In the genomic region with DNA sequence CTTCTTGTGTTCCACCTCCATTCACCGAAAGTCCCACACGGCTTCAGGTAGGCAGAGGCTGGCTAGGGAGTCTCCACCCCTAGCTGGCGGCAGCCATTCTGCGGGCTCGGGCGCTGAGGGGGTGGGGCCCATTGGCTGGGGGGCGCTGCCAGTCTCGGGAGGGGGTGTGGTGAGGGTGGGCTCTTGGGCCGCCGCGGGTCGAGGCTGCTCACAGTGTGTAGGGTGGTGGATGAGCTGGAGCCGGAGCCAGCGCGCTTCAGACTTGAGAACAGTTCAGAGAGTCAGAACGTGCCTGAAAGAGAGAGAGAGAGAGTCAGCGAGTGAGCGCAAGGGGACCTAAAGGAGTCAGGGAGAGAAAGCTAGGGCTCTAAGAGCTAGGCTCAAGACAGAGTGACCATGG, we compare ENCODE assay signal across 8 mouse cellular contexts. TPM values are rescaled to one million over a fixed set of nuclear protein-coding genes. Genes with fewer than 3 reads are reported as not detected.
A peak's percentile ranks its signal among the peaks of the same experiment; 100 is the strongest.
DNase-seq lines count a peak whose midpoint lies in the region; ATAC-seq and TF ChIP-seq lines count a peak whose summit lies in the region.

No protein-coding gene starts in this region.

- intact Hi-C loops in left cerebral cortex, postnatal 14 days (cut with DNase I), result no loop called here

- peak; percentile 65 for DNase-seq in ES-E14 (ENCODE audit: low read depth, low spot score)
- peak; percentile 60 for DNase-seq in adrenal gland, postnatal 25 days
- DNase-seq in hindbrain, embryonic 14.5 days (ENCODE audit: low spot score), result peak; percentile 48
- DNase-seq in left cerebral cortex, postnatal 14 days (ENCODE audit: low spot score in 2 of 2), result peak; percentile 10 to 28
- DNase-seq in right cerebral cortex, adult 2 months (ENCODE audit: low spot score in 2 of 2), result peak; percentile 3 to 20
- peak; percentile 20 to 54 for DNase-seq in urinary bladder, postnatal 36 days (ENCODE audit: low spot score in 2 of 2)

- no peaks in the 10 kb centered on the region for H3K36me3 ChIP-seq in ES-E14 (ENCODE audit: control insufficient read depth, insufficient read depth, low read length, poor library complexity, severe bottlenecking)
- no peaks in the 10 kb centered on the region for H3K36me3 ChIP-seq in forebrain, embryonic 13.5 days (ENCODE audit: poor library complexity, severe bottlenecking)
- no peaks in the 10 kb centered on the region for H3K36me3 ChIP-seq in hindbrain, embryonic 14.5 days (replicated peaks; ENCODE audit: control insufficient read depth, insufficient read depth)

- H3K27ac ChIP-seq in ES-E14 (ENCODE audit: insufficient read depth, low read depth, low read length, poor library complexity, severe bottlenecking), result no peak overlapping the region
- H3K27ac ChIP-seq in forebrain, embryonic 13.5 days, result no peak overlapping the region
- H3K27ac ChIP-seq in hindbrain, embryonic 14.5 days, result peak overlapping the region; percentile 26; the same call in 1 of the 2 replicates

- no peaks in the 10 kb centered on the region for H3K9me3 ChIP-seq in ES-E14 (ENCODE audit: control insufficient read depth, insufficient read depth, low read depth, low read length)
- no peaks in the 10 kb centered on the region for H3K9me3 ChIP-seq in forebrain, embryonic 13.5 days (replicated peaks)
- no peaks in the 10 kb centered on the region for H3K9me3 ChIP-seq in hindbrain, embryonic 14.5 days (ENCODE audit: control insufficient read depth, low read length)

- peak; percentile 99 for ATAC-seq in forebrain, embryonic 13.5 days
- peak; percentile 99 for ATAC-seq in hindbrain, embryonic 14.5 days (ENCODE audit: low FRiP score)
- ATAC-seq in megakaryocyte, adult 5-6 weeks (ENCODE audit: poor library complexity, severe bottlenecking), result peak; percentile 80

- peak overlapping the region; percentile 60; the same call in 1 of the 2 replicates for H3K9ac ChIP-seq in ES-E14 (ENCODE audit: insufficient read depth, low read depth, low read length, poor library complexity, severe bottlenecking)
- peak overlapping the region; percentile 60 for H3K9ac ChIP-seq in forebrain, embryonic 13.5 days
- H3K9ac ChIP-seq in hindbrain, embryonic 14.5 days, result peak overlapping the region; percentile 56

- no peaks in the 10 kb centered on the region for H3K4me1 ChIP-seq in ES-E14 (ENCODE audit: control insufficient read depth in 2 of 2, insufficient read depth in 2 of 2, low read length in 2 of 2, poor library complexity in 1 of 2)
- no peaks in the 10 kb centered on the region for H3K4me1 ChIP-seq in forebrain, embryonic 13.5 days
- H3K4me1 ChIP-seq in hindbrain, embryonic 14.5 days (replicated peaks; ENCODE audit: control insufficient read depth, insufficient read depth, low read length), result no peaks in the 10 kb centered on the region

- 27% methylated on average over 18 of the region's 18 CpGs for WGBS in forebrain, embryonic 13.5 days
- WGBS in hindbrain, embryonic 14.5 days, result 22% methylated on average over 18 of the region's 18 CpGs

- in situ Hi-C loops in ES-E14 (cut with MboI; ENCODE audit: low sequenced_read_pairs in 2 of 2, unreplicated experiment in 2 of 2), result no loop called here

- peak overlapping the region; percentile 71 to 78 for H3K4me3 ChIP-seq in ES-E14 (ENCODE audit: insufficient read depth in 1 of 2, low read depth in 1 of 2, low read length in 2 of 2, poor library complexity in 1 of 2, severe bottlenecking in 1 of 2)
- H3K4me3 ChIP-seq in forebrain, embryonic 13.5 days, result peak overlapping the region; percentile 47
- H3K4me3 ChIP-seq in hindbrain, embryonic 14.5 days (replicated peaks; ENCODE audit: low read length), result peak overlapping the region; percentile 48

- no peaks in the 10 kb centered on the region for H3K27me3 ChIP-seq in forebrain, embryonic 13.5 days
- no peaks in the 10 kb centered on the region for H3K27me3 ChIP-seq in hindbrain, embryonic 14.5 days (ENCODE audit: control insufficient read depth, insufficient read depth, low read length)

- peak overlapping the region; percentile 65 for H3K4me2 ChIP-seq in forebrain, embryonic 13.5 days
- H3K4me2 ChIP-seq in hindbrain, embryonic 14.5 days (replicated peaks), result peak overlapping the region; percentile 67

TF ChIP-seq in ES-E14, 5 proteins besides CTCF, POLR2A, EP300 and RAD21:
- TF ChIP-seq ZC3H11A (IDR thresholded peaks at IDR 0.05; ENCODE audit: borderline replicate concordance, low read depth, low read length) (no peak), MAFK (IDR thresholded peaks at IDR 0.05; ENCODE audit: insufficient read depth, low read depth, low read length) (no peak), CHD2 (IDR thresholded peaks at IDR 0.05; ENCODE audit: low read depth, low read length) (no peak), ZNF384 (IDR thresholded peaks at IDR 0.05; ENCODE audit: low read depth, low read length) (no peak), HCFC1 (IDR thresholded peaks at IDR 0.05; ENCODE audit: borderline replicate concordance, insufficient read depth, low read length) (no peak)

RNA-seq across cellular contexts. Expression of a gene that starts 0.7 kb away (rescaled TPM):
- 0.58 and 0.69 TPM in 2 replicates for total RNA-seq in ES-E14 (2012; rRNA removed)
- total RNA-seq in adrenal gland, postnatal 25 days (2021), result 0.86 and 1.3 TPM in 2 replicates
- polyA plus RNA-seq in forebrain, embryonic 13.5 days (2015; fragmentation: Nextera tagmentation; extraction: Ambion mirVana), result 5.5 and 7.7 TPM in 2 replicates
- polyA plus RNA-seq in hindbrain, embryonic 14.5 days (2014; fragmentation: Nextera tagmentation; extraction: Ambion mirVana), result 11.9 and 13.2 TPM in 2 replicates
- 1 to 10 TPM in 1 of 2 experiments, under 1 TPM in 1; 0.97 to 1.1 TPM for total RNA-seq in left cerebral cortex, postnatal 14 days (2021)
- total RNA-seq in megakaryocyte, adult 5-6 weeks (2015), result 0.41 TPM in 1 of 2 replicates, not detected in the other
- total RNA-seq in megakaryocyte, adult 5-6 weeks (2017), result not detected in 2 replicates

Comparison
In these comparisons a context has a peak if more than half of its experiments do, and no peak if none do; other contexts are left out.
1. DNase-seq: peak in every context shown above with its lines; median percentile 65 in ES-E14; 60 in adrenal gland, postnatal 25 days; 48 in hindbrain, embryonic 14.5 days; 37 in urinary bladder, postnatal 36 days; 19 in left cerebral cortex, postnatal 14 days; 12 in right cerebral cortex, adult 2 months.